In genomic region chr6:83441259-83442061, GRCm38 (mm10) we compare ENCODE assay signal across 8 mouse cellular contexts. TPM values are rescaled to one million over a fixed set of nuclear protein-coding genes. Genes with fewer than 3 reads are reported as not detected.
DNase-seq lines count a peak whose midpoint lies in the region; ATAC-seq and TF ChIP-seq lines count a peak whose summit lies in the region.

No protein-coding gene starts in this region.

- peak overlapping the region; percentile 75 to 91 (median 78) for H3K4me3 ChIP-seq in CH12.LX (replicated peaks in 1 of 3; ENCODE audit: low read depth in 2 of 3, low read length in 2 of 3, poor library complexity in 1 of 3)
- peak overlapping the region; percentile 59 for H3K4me3 ChIP-seq in forebrain, embryonic 12.5 days (replicated peaks)
- H3K4me3 ChIP-seq in heart, embryonic 16.5 days (ENCODE audit: low read length) = peak overlapping the region; percentile 81
- peak overlapping the region; percentile 67 to 81 for H3K4me3 ChIP-seq in liver, embryonic 14.5 days (ENCODE audit: insufficient read depth in 1 of 2, low read depth in 2 of 2, low read length in 2 of 2)
- peak overlapping the region; percentile 69 for H3K4me3 ChIP-seq in stomach, embryonic 14.5 days (ENCODE audit: low read depth, low read length)

- TF ChIP-seq EP300 in CH12.LX (IDR thresholded peaks at IDR 0.05; ENCODE audit: low read length) = no peak
- TF ChIP-seq EP300 in liver, embryonic 14.5 days (IDR thresholded peaks at IDR 0.05; ENCODE audit: low read depth) = no peak

- in situ Hi-C loops in CH12.LX (cut with MboI; ENCODE audit: low pct_ligation_motif_present, low pct_unique_long_range_greater_than_20kb, low sequenced_read_pairs) = no loop called here

- DNase-seq in CH12.LX (ENCODE audit: extremely low read depth) = no peak
- peak; percentile 92 to 97 for DNase-seq in kidney, postnatal 25 days
- peak; percentile 73 to 75 (median 74) for DNase-seq in liver, embryonic 14.5 days (ENCODE audit: low read depth in 3 of 3, low spot score in 3 of 3)
- DNase-seq in neural tube, embryonic 10.5 days (ENCODE audit: extremely low spot score, low spot score) = peak; percentile 87

- no peak for TF ChIP-seq RAD21 in CH12.LX (IDR thresholded peaks at IDR 0.05; ENCODE audit: low read depth, low read length)

- H3K4me1 ChIP-seq in CH12.LX (ENCODE audit: control insufficient read depth in 1 of 2, insufficient read depth in 2 of 2) = peaks cover 10 to 73% of the 10 kb centered on the region in 2 experiments
- H3K4me1 ChIP-seq in forebrain, embryonic 12.5 days = peaks cover 91% of the 10 kb centered on the region
- H3K4me1 ChIP-seq in heart, embryonic 16.5 days (ENCODE audit: control insufficient read depth, insufficient read depth, low read length) = peaks cover 63% of the 10 kb centered on the region
- H3K4me1 ChIP-seq in liver, embryonic 14.5 days (replicated peaks; ENCODE audit: control insufficient read depth in 2 of 2, insufficient read depth in 2 of 2, low read length in 1 of 2) = peaks cover 34 to 38% of the 10 kb centered on the region in 2 experiments
- H3K4me1 ChIP-seq in stomach, embryonic 14.5 days (ENCODE audit: control insufficient read depth, insufficient read depth, low read length) = peaks cover 71% of the 10 kb centered on the region

- TF ChIP-seq POLR2A in CH12.LX (IDR thresholded peaks at IDR 0.05; ENCODE audit: low read depth, low read length) = peak; percentile 59

- H3K9me3 ChIP-seq in CH12.LX (replicated peaks; ENCODE audit: low read length) = no peaks in the 10 kb centered on the region
- no peaks in the 10 kb centered on the region for H3K9me3 ChIP-seq in forebrain, embryonic 12.5 days
- H3K9me3 ChIP-seq in heart, embryonic 16.5 days (replicated peaks; ENCODE audit: control insufficient read depth, low read length) = no peaks in the 10 kb centered on the region
- H3K9me3 ChIP-seq in liver, embryonic 14.5 days (ENCODE audit: control insufficient read depth, low read length) = no peaks in the 10 kb centered on the region
- H3K9me3 ChIP-seq in stomach, embryonic 14.5 days (ENCODE audit: control insufficient read depth, low read depth, low read length) = no peaks in the 10 kb centered on the region

- peak; percentile 70 for ATAC-seq in cerebellum, adult (ENCODE audit: insufficient number of reproducible peaks, low FRiP score, low TSS enrichment)
- peak; percentile 91 for ATAC-seq in forebrain, embryonic 12.5 days (ENCODE audit: low FRiP score)
- ATAC-seq in heart, embryonic 16.5 days (replicated peaks; ENCODE audit: extremely low read depth, insufficient read depth, low FRiP score) = peak; percentile 92
- peak; percentile 97 for ATAC-seq in liver, embryonic 14.5 days (ENCODE audit: insufficient read depth)
- ATAC-seq in stomach, embryonic 14.5 days (ENCODE audit: insufficient number of reproducible peaks, insufficient read depth, low FRiP score, low read depth) = peak; percentile 91

- peak overlapping the region; percentile 18 for H3K27ac ChIP-seq in CH12.LX (ENCODE audit: insufficient read depth, low read depth)
- H3K27ac ChIP-seq in forebrain, embryonic 12.5 days = peak overlapping the region; percentile 98
- H3K27ac ChIP-seq in heart, embryonic 16.5 days (ENCODE audit: low read length) = peak overlapping the region; percentile 95
- H3K27ac ChIP-seq in liver, embryonic 14.5 days = peak overlapping the region; percentile 56
- H3K27ac ChIP-seq in stomach, embryonic 14.5 days (ENCODE audit: low read length) = peak overlapping the region; percentile 91

- H3K36me3 ChIP-seq in CH12.LX (replicated peaks in 1 of 2; ENCODE audit: control insufficient read depth in 1 of 2, insufficient read depth in 1 of 2, low read length in 1 of 2) = peaks cover 4 to 58% of the 10 kb centered on the region in 2 experiments
- H3K36me3 ChIP-seq in forebrain, embryonic 12.5 days (replicated peaks) = peaks cover 10% of the 10 kb centered on the region
- no peaks in the 10 kb centered on the region for H3K36me3 ChIP-seq in heart, embryonic 16.5 days (ENCODE audit: control insufficient read depth, insufficient read depth)
- H3K36me3 ChIP-seq in liver, embryonic 14.5 days (replicated peaks; ENCODE audit: control insufficient read depth, insufficient read depth, low read depth) = no peaks in the 10 kb centered on the region
- peaks cover 18% of the 10 kb centered on the region; the same call in 1 of the 2 replicates for H3K36me3 ChIP-seq in stomach, embryonic 14.5 days (ENCODE audit: control insufficient read depth, insufficient read depth, low read length)

- dilution Hi-C loops in CH12.LX (cut with MboI; ENCODE audit: extremely low pct_ligation_motif_present, extremely low pct_unique_long_range_greater_than_20kb, low sequenced_read_pairs) = no loop called here

- no peaks in the 10 kb centered on the region for H3K27me3 ChIP-seq in CH12.LX (replicated peaks)
- H3K27me3 ChIP-seq in forebrain, embryonic 12.5 days = no peaks in the 10 kb centered on the region
- no peaks in the 10 kb centered on the region for H3K27me3 ChIP-seq in heart, embryonic 16.5 days (ENCODE audit: control insufficient read depth, insufficient read depth, low read length)
- H3K27me3 ChIP-seq in liver, embryonic 14.5 days (ENCODE audit: control insufficient read depth, insufficient read depth, low read length) = no peaks in the 10 kb centered on the region
- no peaks in the 10 kb centered on the region for H3K27me3 ChIP-seq in stomach, embryonic 14.5 days (ENCODE audit: control insufficient read depth, insufficient read depth, low read length)

- TF ChIP-seq CTCF in CH12.LX (conservative IDR thresholded peaks at IDR 0.05 in 1 of 2, IDR thresholded peaks at IDR 0.05 in 1 of 2; ENCODE audit: low read depth in 2 of 2, low read length in 2 of 2) = no peak; a peak in 1 of 4 replicates
- no peak; the same call in 1 of the 2 replicates for TF ChIP-seq CTCF in liver, embryonic 14.5 days (IDR thresholded peaks at IDR 0.05; ENCODE audit: low read depth)

- under 1% methylated on average over 48 of the region's 48 CpGs for WGBS in forebrain, embryonic 12.5 days
- WGBS in heart, embryonic 16.5 days = under 1% methylated on average over 48 of the region's 48 CpGs
- 1% methylated on average over 43 of the region's 48 CpGs for WGBS in liver, embryonic 14.5 days (ENCODE audit: insufficient replicate concordance)
- 1% methylated on average over 45 of the region's 48 CpGs for WGBS in stomach, embryonic 14.5 days

- peak overlapping the region; percentile 91 for H3K4me2 ChIP-seq in CH12.LX (ENCODE audit: insufficient read depth, low read depth, poor library complexity, severe bottlenecking)
- H3K4me2 ChIP-seq in forebrain, embryonic 12.5 days = peak overlapping the region; percentile 80
- H3K4me2 ChIP-seq in heart, embryonic 16.5 days (ENCODE audit: low read depth, low read length) = peak overlapping the region; percentile 87
- H3K4me2 ChIP-seq in liver, embryonic 14.5 days (ENCODE audit: low read depth) = peak overlapping the region; percentile 84
- H3K4me2 ChIP-seq in stomach, embryonic 14.5 days (replicated peaks; ENCODE audit: low read depth, low read length) = peak overlapping the region; percentile 80

- peaks cover 4% of the 10 kb centered on the region; the same call in 1 of the 2 replicates for H3K79me2 ChIP-seq in CH12.LX (replicated peaks; ENCODE audit: control insufficient read depth, extremely low read depth, insufficient read depth, poor library complexity, severe bottlenecking)

- peak overlapping the region; percentile 87 for H3K9ac ChIP-seq in CH12.LX (ENCODE audit: insufficient read depth, low read depth)
- H3K9ac ChIP-seq in forebrain, embryonic 12.5 days = peak overlapping the region; percentile 86
- H3K9ac ChIP-seq in heart, embryonic 16.5 days (ENCODE audit: low read length) = peak overlapping the region; percentile 78
- peak overlapping the region; percentile 79 for H3K9ac ChIP-seq in liver, embryonic 14.5 days (replicated peaks)
- H3K9ac ChIP-seq in stomach, embryonic 14.5 days (replicated peaks; ENCODE audit: low read depth, low read length) = peak overlapping the region; percentile 84

TF ChIP-seq in CH12.LX, 34 proteins besides CTCF, POLR2A, EP300 and RAD21:
- TF ChIP-seq ZMIZ1 (IDR thresholded peaks at IDR 0.05; ENCODE audit: low read depth, low read length) = peak; percentile 34; the same call in 1 of the 2 replicates
- no peak for TF ChIP-seq JUND (conservative IDR thresholded peaks at IDR 0.05; ENCODE audit: low read depth, low read length)
- TF ChIP-seq ELF1 (IDR thresholded peaks at IDR 0.05; ENCODE audit: low read depth, low read length) = no peak
- no peak for TF ChIP-seq CHD2 (IDR thresholded peaks at IDR 0.05; ENCODE audit: low read length)
- TF ChIP-seq TBP (conservative IDR thresholded peaks at IDR 0.05; ENCODE audit: low read depth, low read length) = no peak
- TF ChIP-seq UBTF (IDR thresholded peaks at IDR 0.05; ENCODE audit: low read depth, low read length) = peak; percentile 92
- TF ChIP-seq BHLHE40 (IDR thresholded peaks at IDR 0.05; ENCODE audit: low read depth, low read length) = no peak
- TF ChIP-seq NELFE (IDR thresholded peaks at IDR 0.05; ENCODE audit: low read depth, low read length) = 0 out of 2 replicates have a peak, but pooled peaks have one; percentile 38
- peak; percentile 16; the same call in 1 of the 2 replicates for TF ChIP-seq SMC3 (IDR thresholded peaks at IDR 0.05; ENCODE audit: low read depth, low read length)
- no peak for TF ChIP-seq ZC3H11A (IDR thresholded peaks at IDR 0.05; ENCODE audit: low read depth, low read length)
- TF ChIP-seq USF2 (conservative IDR thresholded peaks at IDR 0.05; ENCODE audit: low read depth, low read length) = no peak
- peak; percentile 46; the same call in 1 of the 2 replicates for TF ChIP-seq TCF12 (IDR thresholded peaks at IDR 0.05; ENCODE audit: low read depth, low read length)
- peak; percentile 43; the same call in 1 of the 2 replicates for TF ChIP-seq SIN3A (IDR thresholded peaks at IDR 0.05; ENCODE audit: low read length)
- TF ChIP-seq MEF2A (IDR thresholded peaks at IDR 0.05; ENCODE audit: borderline replicate concordance, low read depth, low read length) = 0 out of 2 replicates have a peak, but pooled peaks have one; percentile 19
- TF ChIP-seq NRF1 (IDR thresholded peaks at IDR 0.05; ENCODE audit: low read depth, low read length) = peak; percentile 65
- TF ChIP-seq KAT2A (IDR thresholded peaks at IDR 0.05; ENCODE audit: insufficient replicate concordance, low read length) = no peak

RNA-seq across cellular contexts. Expression of gene Tet3, which starts 17.4 kb away (rescaled TPM):
- total RNA-seq in CH12.LX (2012; rRNA removed) (5.6 and 8.2 TPM in 2 replicates), CH12.LX (2014; rRNA removed) (2.2 and 3.2 TPM in 2 replicates)
- 6.4 and 10.0 TPM in 2 replicates for polyA plus RNA-seq in CH12.LX (2012; ENCODE audit: insufficient read length, low read depth)
- polyA plus RNA-seq in forebrain, embryonic 12.5 days (2016; fragmentation: Nextera tagmentation; extraction: Ambion mirVana) = 62.7 and 74.3 TPM in 2 replicates
- polyA plus RNA-seq in heart, embryonic 16.5 days (2015; fragmentation: Nextera tagmentation; extraction: Ambion mirVana) = 29.0 and 29.3 TPM in 2 replicates
- polyA plus RNA-seq in liver, embryonic 14.5 days (2012; rRNA removed) = 3.0 and 3.1 TPM in 2 replicates
- 7.7 and 8.3 TPM in 2 replicates for polyA plus RNA-seq in liver, embryonic 14.5 days (2014; fragmentation: Nextera tagmentation; extraction: Ambion mirVana)
- polyA plus RNA-seq in stomach, embryonic 14.5 days (2014; fragmentation: Nextera tagmentation; extraction: Ambion mirVana) = 43.7 and 49.2 TPM in 2 replicates

Comparison
In these comparisons a context has a peak if more than half of its experiments do, and no peak if none do; other contexts are left out.
1. H3K27ac ChIP-seq: peak in every context shown above with its lines; median percentile 98 in forebrain, embryonic 12.5 days; 95 in heart, embryonic 16.5 days; 91 in stomach, embryonic 14.5 days; 56 in liver, embryonic 14.5 days; 18 in CH12.LX.